Mouse (Mus musculus): Measurements from ENCODE around the gene Acbd5. TPM values are rescaled to one million over a fixed set of nuclear protein-coding genes. Genes with fewer than 3 reads are reported as not detected.

Gene Acbd5
- total and polyA plus RNA-seq, 3 experiments = 6.3 to 6.5 TPM; not detected in 1

- Histone ChIP-seq H3K9me3 (replicated peaks; ENCODE audit: insufficient read depth, low read length) (no peaks in the 10 kb centered on the region), H3K4me1 (ENCODE audit: control insufficient read depth in 1 of 2, insufficient read depth in 2 of 2, low read length in 2 of 2) (0 out of 4 replicates have a peak, but pooled peaks cover 0 to 2% of the 10 kb centered on the region in 2 experiments), H3K4me3 (ENCODE audit: control insufficient read depth in 1 of 2, insufficient read depth in 1 of 2, low read depth in 2 of 2, low read length in 2 of 2) (no peak overlapping the region), H3K9ac (ENCODE audit: control insufficient read depth, low read depth, low read length, poor library complexity, severe bottlenecking) (no peak overlapping the region), H3K79me2 (ENCODE audit: control insufficient read depth, insufficient read depth, low read length, poor library complexity) (no peaks in the 10 kb centered on the region), H3K36me3 (ENCODE audit: control insufficient read depth in 1 of 2, insufficient read depth in 2 of 2, low read length in 2 of 2) (peaks cover 0 to 2% of the 10 kb centered on the region in 2 experiments), H3K27ac (ENCODE audit: control insufficient read depth, low read depth, low read length) (no peak overlapping the region), H3K27me3 (ENCODE audit: control insufficient read depth in 1 of 2, insufficient read depth in 2 of 2, low read length in 2 of 2) (no peaks in the 10 kb centered on the region)
- TF ChIP-seq CTCF (IDR thresholded peaks at IDR 0.05 in 2 of 3, conservative IDR thresholded peaks at IDR 0.05 in 1 of 3; ENCODE audit: control insufficient read depth in 1 of 3, insufficient read depth in 1 of 3, low read depth in 2 of 3, low read length in 3 of 3, poor library complexity in 1 of 3, severe bottlenecking in 1 of 3) (peak; percentile 71 to 75 (median 73)), SMC3 (IDR thresholded peaks at IDR 0.05; ENCODE audit: low read depth, low read length) (peak; percentile 75), NELFE (IDR thresholded peaks at IDR 0.05; ENCODE audit: low read depth, low read length) (no peak), ZC3H11A (IDR thresholded peaks at IDR 0.05; ENCODE audit: low read depth, low read length) (peak; percentile 45), RAD21 (IDR thresholded peaks at IDR 0.05; ENCODE audit: low read depth, low read length) (peak; percentile 66)
- peak; percentile 74 for DNase-seq (ENCODE audit: low read depth, low spot score)
Observed at GRCm38 (mm10) chr2:23092216-23092615, 24.2 kb downstream of the Acbd5 start.

GRCm38 (mm10) chr2:23097028-23097427 is 29.1 kb downstream of the Acbd5 start:
- no peaks in the 10 kb centered on the region for H3K79me2 ChIP-seq (ENCODE audit: control insufficient read depth, insufficient read depth, low read length, poor library complexity)
- peaks cover 0 to 2% of the 10 kb centered on the region in 2 experiments for H3K36me3 ChIP-seq (ENCODE audit: control insufficient read depth in 1 of 2, insufficient read depth in 2 of 2, low read length in 2 of 2)
- 0 out of 4 replicates have a peak, but pooled peaks cover 0 to 4% of the 10 kb centered on the region in 2 experiments for H3K4me1 ChIP-seq (ENCODE audit: control insufficient read depth in 1 of 2, insufficient read depth in 2 of 2, low read length in 2 of 2)
- H3K9ac ChIP-seq (ENCODE audit: control insufficient read depth, low read depth, low read length, poor library complexity, severe bottlenecking) = no peak overlapping the region
- H3K4me3 ChIP-seq (ENCODE audit: control insufficient read depth in 1 of 2, insufficient read depth in 1 of 2, low read depth in 2 of 2, low read length in 2 of 2) = no peak overlapping the region
- peak; percentile 83 for DNase-seq (ENCODE audit: low read depth, low spot score)
- H3K27ac ChIP-seq (ENCODE audit: control insufficient read depth, low read depth, low read length) = no peak overlapping the region
- TF ChIP-seq ZC3H11A (IDR thresholded peaks at IDR 0.05; ENCODE audit: low read depth, low read length) = no peak
- 0 out of 2 replicates have a peak, but pooled peaks have one; percentile 30 for TF ChIP-seq RCOR1 (IDR thresholded peaks at IDR 0.05; ENCODE audit: low read depth, low read length)
- no peaks in the 10 kb centered on the region for H3K27me3 ChIP-seq (ENCODE audit: control insufficient read depth in 1 of 2, insufficient read depth in 2 of 2, low read length in 2 of 2)
- no peaks in the 10 kb centered on the region for H3K9me3 ChIP-seq (replicated peaks; ENCODE audit: insufficient read depth, low read length)

GRCm38 (mm10) chr2:23102266-23102665 is 34.3 kb downstream of the Acbd5 start:
- Histone ChIP-seq H3K27me3 (ENCODE audit: control insufficient read depth in 1 of 2, insufficient read depth in 2 of 2, low read length in 2 of 2) (no peaks in the 10 kb centered on the region), H3K79me2 (ENCODE audit: control insufficient read depth, insufficient read depth, low read length, poor library complexity) (no peaks in the 10 kb centered on the region), H3K36me3 (ENCODE audit: control insufficient read depth in 1 of 2, insufficient read depth in 2 of 2, low read length in 2 of 2) (no peaks in the 10 kb centered on the region; a peak in 2 of 4 replicates), H3K4me3 (ENCODE audit: control insufficient read depth in 1 of 2, insufficient read depth in 1 of 2, low read depth in 2 of 2, low read length in 2 of 2) (no peak overlapping the region), H3K9me3 (replicated peaks; ENCODE audit: insufficient read depth, low read length) (no peaks in the 10 kb centered on the region), H3K27ac (ENCODE audit: control insufficient read depth, low read depth, low read length) (no peak overlapping the region), H3K4me1 (ENCODE audit: control insufficient read depth in 1 of 2, insufficient read depth in 2 of 2, low read length in 2 of 2) (0 out of 4 replicates have a peak, but pooled peaks cover 0 to 2% of the 10 kb centered on the region in 2 experiments), H3K9ac (ENCODE audit: control insufficient read depth, low read depth, low read length, poor library complexity, severe bottlenecking) (no peak overlapping the region)
- no peak for DNase-seq (ENCODE audit: low read depth, low spot score)
- TF ChIP-seq TCF12 (IDR thresholded peaks at IDR 0.05; ENCODE audit: low read depth, low read length) = no peak
- TF ChIP-seq POLR2AphosphoS2 (IDR thresholded peaks at IDR 0.05; ENCODE audit: low read length) = no peak

GRCm38 (mm10) chr2:23119573-23119972 is 51.6 kb downstream of the Acbd5 start:
- Histone ChIP-seq H3K79me2 (ENCODE audit: control insufficient read depth, insufficient read depth, low read length, poor library complexity) (no peaks in the 10 kb centered on the region), H3K27me3 (ENCODE audit: control insufficient read depth in 1 of 2, insufficient read depth in 2 of 2, low read length in 2 of 2) (no peaks in the 10 kb centered on the region), H3K4me1 (ENCODE audit: control insufficient read depth in 1 of 2, insufficient read depth in 2 of 2, low read length in 2 of 2) (no peaks in the 10 kb centered on the region), H3K27ac (ENCODE audit: control insufficient read depth, low read depth, low read length) (no peak overlapping the region), H3K9ac (ENCODE audit: control insufficient read depth, low read depth, low read length, poor library complexity, severe bottlenecking) (no peak overlapping the region), H3K36me3 (ENCODE audit: control insufficient read depth in 1 of 2, insufficient read depth in 2 of 2, low read length in 2 of 2) (no peaks in the 10 kb centered on the region; a peak in 2 of 4 replicates), H3K9me3 (replicated peaks; ENCODE audit: insufficient read depth, low read length) (no peaks in the 10 kb centered on the region), H3K4me3 (ENCODE audit: control insufficient read depth in 1 of 2, insufficient read depth in 1 of 2, low read depth in 2 of 2, low read length in 2 of 2) (no peak overlapping the region)
- TF ChIP-seq MAZ (IDR thresholded peaks at IDR 0.05; ENCODE audit: low read depth, low read length) (no peak), MEF2A (IDR thresholded peaks at IDR 0.05; ENCODE audit: extremely low read depth, insufficient replicate concordance, low read depth, low read length, poor library complexity, severe bottlenecking) (no peak), KAT2A (conservative IDR thresholded peaks at IDR 0.05; ENCODE audit: low read depth, low read length) (no peak)
- no peak for DNase-seq (ENCODE audit: low read depth, low spot score)

All from MEL (cell line).